Mouse (Mus musculus) cerebellum, adult 2 months (tissue): Measurements from ENCODE around the gene Acad9.

Experiments used
- CTCF ChIP-seq: fragments of 200-500 bp; IDR thresholded peaks from 2 replicates; pipeline ENCODE4 v1.5.1; 2011; ENCODE audit warnings: low read depth, mild to moderate bottlenecking, control low read depth, low read length, moderate library complexity, borderline replicate concordance; ENCODE audit not compliant: insufficient read depth
- POLR2A ChIP-seq: fragments of 200-500 bp; IDR thresholded peaks from 2 replicates; pipeline ENCODE4 v1.6.1; 2011; ENCODE audit warnings: low read length, control low read depth, borderline replicate concordance; ENCODE audit not compliant: insufficient read depth

GRCm38 (mm10) chr3:36095371-36095770, 29.6 kb downstream of the Acad9 start:
- TF ChIP-seq POLR2A (no peak), CTCF (no peak)
